Mouse (Mus musculus) cerebellum, adult (tissue): Measurements from ENCODE around the gene Slc43a3.

Experiments
- ATAC-seq: cut with Nextera tagmentation; 2 replicates; pipeline ENCODE4 v1.9.2; 2017; ENCODE audit warnings: mild to moderate bottlenecking, moderate library complexity, mixed read lengths; ENCODE audit not compliant: insufficient number of reproducible peaks, low FRiP score, low TSS enrichment

The Slc43a3 gene

GRCm38 (mm10) chr2:84935065-84935464 lies 1.3 kb upstream of the Slc43a3 start:
- no peak for ATAC-seq

- no peak for ATAC-seq
These were observed 1.2 kb downstream of the Slc43a3 start for GRCm38 (mm10) chr2:84937491-84938150.

GRCm38 (mm10) chr2:84938249-84938946 lies 2.0 kb downstream of the Slc43a3 start:
- no peak for ATAC-seq

GRCm38 (mm10) chr2:84939306-84939705 lies 2.9 kb downstream of the Slc43a3 start:
- no peak for ATAC-seq

- ATAC-seq = no peak
These were observed 3.3 kb downstream of the Slc43a3 start for GRCm38 (mm10) chr2:84939711-84940110.

- no peak for ATAC-seq
These were observed 5.0 kb downstream of the Slc43a3 start for GRCm38 (mm10) chr2:84941332-84941731.

- no peak for ATAC-seq
These were observed 5.4 kb downstream of the Slc43a3 start for GRCm38 (mm10) chr2:84941795-84942194.

- no peak for ATAC-seq
These were observed 10.9 kb downstream of the Slc43a3 start for GRCm38 (mm10) chr2:84947154-84947771.

GRCm38 (mm10) chr2:84948252-84948651 lies 11.9 kb downstream of the Slc43a3 start:
- no peak for ATAC-seq

- no peak for ATAC-seq
These were observed 12.3 kb downstream of the Slc43a3 start for GRCm38 (mm10) chr2:84948721-84949120.

- no peak for ATAC-seq
These were observed 14.6 kb downstream of the Slc43a3 start for GRCm38 (mm10) chr2:84951027-84951426.

GRCm38 (mm10) chr2:84952251-84952650 lies 15.9 kb downstream of the Slc43a3 start:
- no peak for ATAC-seq

- no peak for ATAC-seq
These were observed 16.3 kb downstream of the Slc43a3 start for GRCm38 (mm10) chr2:84952693-84953092.

- no peak for ATAC-seq
These were observed 19.1 kb downstream of the Slc43a3 start for GRCm38 (mm10) chr2:84955435-84955834.

- ATAC-seq = 0 out of 2 replicates have a peak, but pooled peaks have one; percentile 40
These were observed 19.9 kb downstream of the Slc43a3 start for GRCm38 (mm10) chr2:84956274-84956673.

- ATAC-seq = no peak
These were observed 22.3 kb downstream of the Slc43a3 start for GRCm38 (mm10) chr2:84958588-84959264.

- ATAC-seq = no peak
These were observed 24.9 kb downstream of the Slc43a3 start for GRCm38 (mm10) chr2:84961300-84961699.

- no peak for ATAC-seq
These were observed 25.5 kb downstream of the Slc43a3 start for GRCm38 (mm10) chr2:84961901-84962300.

GRCm38 (mm10) chr2:84962906-84963507 lies 26.6 kb downstream of the Slc43a3 start:
- no peak for ATAC-seq

GRCm38 (mm10) chr2:84964111-84964801 lies 27.9 kb downstream of the Slc43a3 start:
- no peak for ATAC-seq
